Mouse (Mus musculus) thymus, adult 18-20 months (tissue): ENCODE data around the gene Gfi1b.
A peak's percentile ranks its signal among the peaks of the same experiment; 100 is the strongest.

ENCODE experiments used
- DNase-seq, 2 experiments: peaks; one replicate each; pipeline ENCODE4 v3.0.0; 2022; ENCODE audit warnings: mixed read lengths in 2 of 2

The Gfi1b gene

DNA sequence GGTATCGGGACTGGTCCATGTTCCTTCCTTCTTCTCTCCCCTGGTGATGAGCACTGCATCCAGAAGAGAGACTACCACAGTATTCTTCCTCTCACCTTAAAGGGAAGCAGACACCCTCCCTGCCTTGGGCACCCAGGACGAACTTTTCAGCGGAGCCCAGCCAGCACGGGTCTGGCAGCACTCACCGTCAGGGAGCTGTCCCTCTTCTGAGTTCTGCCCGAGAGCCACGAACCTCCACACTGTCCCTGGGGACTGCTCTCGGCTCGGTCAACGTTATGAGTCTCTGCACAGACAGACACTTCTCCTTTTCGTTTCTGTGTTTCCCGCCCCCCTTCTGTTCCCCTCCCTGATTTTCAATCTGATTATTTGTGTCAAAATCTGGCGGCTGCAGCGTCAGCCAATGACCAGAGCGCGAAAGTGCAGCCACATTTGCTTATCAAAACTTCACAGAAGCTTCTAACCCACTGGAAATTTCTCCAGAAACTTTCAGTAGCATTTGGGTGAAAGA, at the start of gene Gfi1b:
TSS of gene Gfi1b (minus strand) at position 319 of the 508 bp plus-strand sequence.
- DNase-seq = no peak

DNA sequence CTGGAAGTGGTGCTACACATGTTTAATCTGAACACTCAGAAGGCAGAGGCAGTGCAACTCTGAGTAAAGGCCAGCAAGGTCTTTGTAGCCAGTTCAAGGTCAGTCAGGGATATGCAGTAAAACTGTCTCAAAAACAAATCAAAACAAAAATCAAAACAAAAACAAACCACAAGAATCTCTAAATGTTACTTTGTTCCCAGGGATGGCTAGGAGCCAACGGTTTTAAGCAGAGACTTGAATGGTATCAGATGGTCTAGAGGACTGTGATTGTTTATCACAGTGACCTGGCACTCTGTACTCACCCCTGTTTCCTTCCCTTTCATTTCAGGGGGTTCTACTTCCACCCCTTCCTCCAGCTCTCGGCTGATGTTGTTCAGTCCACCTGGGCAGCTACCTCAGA, 49.7 kb upstream of the Gfi1b start:
- no peak for DNase-seq

DNA sequence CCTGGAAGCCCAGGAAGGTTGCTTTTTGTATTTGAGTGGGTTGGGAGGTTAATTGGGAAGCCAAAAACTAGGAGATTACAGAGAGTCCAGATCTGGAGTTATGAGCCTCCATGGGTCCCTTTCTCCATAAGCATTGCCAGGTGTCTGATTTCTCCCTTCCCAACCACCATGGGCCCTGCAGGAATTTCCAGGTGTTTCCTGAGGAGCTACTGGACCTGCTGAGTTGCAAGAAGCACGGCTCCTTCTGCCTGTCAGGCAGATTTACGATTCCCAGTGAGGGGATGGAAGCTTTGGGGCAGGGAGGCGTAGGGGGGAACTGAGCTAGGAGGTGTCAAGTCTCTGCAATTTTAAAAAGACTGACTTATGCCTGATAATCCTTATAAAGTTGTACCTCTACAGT, 44.0 kb upstream of the Gfi1b start:
- DNase-seq = no peak

DNA sequence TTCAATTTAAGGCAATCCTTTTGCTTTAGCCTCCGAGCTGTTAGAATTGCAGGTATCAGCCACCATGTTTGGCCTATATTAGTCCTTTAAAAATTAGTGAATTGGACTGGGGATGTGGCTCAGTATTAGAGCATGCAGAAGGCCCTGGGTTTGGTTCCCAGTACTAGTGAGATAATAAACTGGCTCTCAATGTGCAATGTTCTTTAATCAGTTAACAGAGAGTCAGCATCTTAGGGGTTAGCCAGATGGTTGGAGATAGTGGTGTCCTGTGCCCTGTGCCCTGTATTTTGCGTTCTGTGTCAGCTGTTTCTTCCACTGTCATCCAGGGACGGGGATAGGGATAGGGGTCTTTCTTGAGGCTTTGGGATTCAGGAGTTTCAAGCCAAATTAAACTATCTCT, 41.1 kb upstream of the Gfi1b start:
- no peak for DNase-seq

DNA sequence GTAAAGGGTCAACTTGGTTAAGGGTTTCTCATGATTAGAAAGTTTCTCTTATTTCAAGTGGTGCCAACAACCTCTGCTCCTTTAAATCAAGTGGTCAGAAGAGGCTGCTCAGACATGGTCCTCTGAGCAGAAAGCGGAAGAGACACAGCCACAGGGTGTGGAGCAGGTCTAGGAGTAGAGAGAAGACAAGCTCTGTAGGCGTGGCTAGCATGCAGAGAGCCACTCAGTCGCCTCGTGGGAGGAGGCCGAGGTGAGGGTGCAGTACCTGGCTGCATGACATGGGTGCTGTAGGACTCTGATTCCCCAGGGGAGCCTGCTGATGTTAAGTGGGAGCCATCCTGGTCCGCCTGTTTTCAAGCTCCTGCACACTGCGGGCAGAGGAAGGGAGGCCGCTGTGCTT, 34.4 kb upstream of the Gfi1b start:
- DNase-seq = no peak

DNA sequence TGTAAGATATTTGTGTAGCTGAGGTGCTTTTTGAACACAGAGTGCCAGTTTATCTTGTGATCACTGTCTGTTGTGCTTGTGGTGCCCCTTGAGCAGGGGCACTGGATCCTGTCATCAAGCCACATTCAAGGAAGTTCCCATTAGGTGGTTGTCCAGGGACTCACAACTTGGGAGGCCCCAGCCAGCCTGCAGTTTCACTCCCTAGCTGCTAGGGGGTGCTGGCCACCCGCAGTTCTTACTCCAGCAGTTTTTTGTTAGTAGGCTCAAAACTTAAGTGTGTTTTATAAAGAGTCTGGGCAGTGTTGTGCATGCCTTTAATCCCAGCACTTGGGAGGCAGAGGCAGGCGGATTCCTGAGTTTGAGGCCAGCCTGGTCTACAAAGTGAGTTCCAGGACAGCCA, 32.5 kb upstream of the Gfi1b start:
- DNase-seq = no peak

DNA sequence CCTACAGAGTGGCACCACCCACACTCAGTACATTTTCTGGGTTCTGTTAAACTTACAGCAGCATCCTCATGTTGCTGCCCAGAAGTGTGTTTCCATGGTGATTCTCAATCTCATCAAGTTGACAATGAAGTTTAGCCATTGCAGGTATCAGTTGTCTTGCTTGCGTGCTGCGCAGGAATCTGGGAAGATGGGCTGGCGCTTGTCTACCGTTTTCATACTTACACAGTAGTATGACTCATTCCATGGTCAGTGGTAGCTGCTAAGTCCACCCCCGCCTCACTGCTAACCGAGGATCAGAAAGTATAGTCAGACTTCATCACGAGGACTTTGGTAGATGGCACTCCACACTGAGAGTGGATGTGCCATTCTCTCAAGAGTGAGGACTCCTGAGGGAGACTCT, 31.6 kb upstream of the Gfi1b start:
- DNase-seq = no peak

DNA sequence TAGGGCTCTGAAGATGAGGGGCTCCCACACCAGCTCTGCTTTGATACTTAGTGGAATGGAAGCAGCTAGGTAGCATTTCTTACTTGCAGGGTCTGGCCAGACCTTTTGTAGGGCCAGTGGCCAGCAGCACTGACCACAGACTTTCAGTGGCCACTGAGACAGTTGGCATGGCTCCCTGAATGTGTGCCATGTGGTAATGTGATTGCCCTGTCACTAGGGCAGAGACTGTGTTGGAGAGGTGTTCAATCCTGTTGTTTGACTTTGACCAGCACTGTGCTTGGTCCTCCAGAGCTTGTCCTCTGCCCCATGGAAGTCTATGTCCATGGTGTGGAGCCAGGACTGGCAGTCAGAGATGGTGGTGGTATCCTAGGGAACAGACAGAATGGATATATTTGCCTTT, 28.7 kb upstream of the Gfi1b start:
- no peak for DNase-seq

DNA sequence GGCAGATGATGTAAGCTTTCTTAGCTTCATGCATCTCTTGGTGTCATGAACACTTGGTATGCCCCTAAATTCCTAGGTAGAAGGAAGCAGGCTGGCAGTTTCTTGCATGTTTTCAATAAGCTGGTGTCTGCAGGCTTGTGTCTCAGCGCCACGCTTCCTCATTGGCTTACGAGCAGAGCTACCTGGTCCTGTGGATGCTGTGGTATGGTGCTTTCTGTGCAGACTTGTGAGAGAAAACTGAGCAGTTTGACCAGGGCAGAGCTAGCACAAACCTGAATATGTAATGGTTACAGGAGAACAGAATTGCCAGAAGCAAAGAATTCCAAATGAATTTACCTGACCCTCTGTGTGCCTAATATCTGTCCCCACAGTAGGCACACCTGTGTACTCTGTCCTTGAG, 21.3 kb upstream of the Gfi1b start:
- DNase-seq = no peak

DNA sequence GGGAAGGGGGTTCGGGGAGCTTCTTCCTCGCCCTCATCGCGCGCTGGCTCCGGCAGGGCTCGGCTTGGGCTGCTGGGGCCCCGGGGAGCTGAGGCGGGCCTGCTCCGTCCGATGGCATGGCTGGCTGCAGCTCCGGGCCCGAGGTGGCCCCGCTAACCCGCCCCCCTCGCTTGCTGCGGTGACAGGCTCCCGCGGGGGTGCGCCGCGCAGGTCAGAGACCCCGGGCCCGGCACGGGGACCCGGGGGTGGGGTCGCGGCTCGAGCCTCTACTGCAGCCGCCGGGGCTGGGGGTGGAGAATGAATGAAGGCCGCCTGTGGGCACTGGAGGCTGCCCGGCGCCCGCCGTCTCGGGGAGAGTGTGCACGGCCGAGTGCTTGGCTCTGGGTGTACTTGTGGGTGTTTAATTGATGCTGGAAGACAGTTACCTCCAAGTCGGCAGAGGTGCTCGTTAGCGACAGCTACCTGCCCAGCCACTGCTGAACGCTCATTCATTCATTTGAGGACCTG, 19.7 kb upstream of the Gfi1b start:
- no peak for DNase-seq

DNA sequence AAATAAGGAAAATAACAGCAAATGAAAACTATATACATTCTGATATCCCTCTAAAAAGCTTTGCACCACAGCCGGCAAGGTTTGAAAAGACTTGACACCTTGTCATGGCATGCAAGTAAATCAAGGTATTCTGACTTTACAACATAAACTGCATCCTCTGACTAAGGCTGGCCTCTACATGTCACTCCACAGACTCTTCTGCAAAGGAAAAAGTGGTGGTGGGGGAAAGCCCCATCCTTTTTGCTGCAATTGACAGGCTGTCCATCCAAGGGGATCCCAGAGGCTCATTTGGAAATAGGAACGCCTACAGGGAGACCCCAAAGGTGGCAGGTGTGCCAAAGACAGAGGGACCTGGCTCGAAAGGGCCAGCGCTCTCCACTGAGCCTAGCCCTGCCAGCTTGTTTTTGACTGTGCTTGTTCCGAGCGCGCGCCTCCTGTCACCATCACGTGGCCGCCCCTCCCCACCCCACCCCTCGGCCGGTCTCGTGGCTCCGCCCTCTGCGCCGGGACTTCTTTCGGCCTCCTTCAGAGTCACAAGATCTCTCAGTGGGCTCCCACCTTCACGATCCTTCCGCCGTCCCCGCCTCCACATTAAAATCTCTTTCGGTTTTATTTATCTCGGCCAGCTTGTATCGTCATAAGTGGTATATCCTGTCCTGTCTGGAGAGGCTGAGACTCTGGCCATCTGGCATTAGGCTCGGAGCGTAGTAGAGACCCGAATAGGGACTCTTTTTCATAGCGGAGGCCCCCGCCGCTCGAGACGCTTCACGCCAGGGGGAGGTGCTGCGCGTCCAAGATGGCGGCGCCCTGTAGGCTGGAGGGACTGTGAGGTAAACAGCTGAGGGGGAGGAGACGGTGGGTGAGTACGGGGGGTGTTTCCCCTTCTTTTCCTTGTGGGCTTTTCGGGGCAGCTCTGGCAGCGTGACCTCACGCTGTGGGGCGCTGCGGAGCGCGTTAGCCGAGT, 19.0 kb upstream of the Gfi1b start, which contains the start of gene Tsc1:
TSS of gene Tsc1 (plus strand) at position 768 of the 964 bp plus-strand sequence.
- peak; percentile 86 to 92 for DNase-seq

DNA sequence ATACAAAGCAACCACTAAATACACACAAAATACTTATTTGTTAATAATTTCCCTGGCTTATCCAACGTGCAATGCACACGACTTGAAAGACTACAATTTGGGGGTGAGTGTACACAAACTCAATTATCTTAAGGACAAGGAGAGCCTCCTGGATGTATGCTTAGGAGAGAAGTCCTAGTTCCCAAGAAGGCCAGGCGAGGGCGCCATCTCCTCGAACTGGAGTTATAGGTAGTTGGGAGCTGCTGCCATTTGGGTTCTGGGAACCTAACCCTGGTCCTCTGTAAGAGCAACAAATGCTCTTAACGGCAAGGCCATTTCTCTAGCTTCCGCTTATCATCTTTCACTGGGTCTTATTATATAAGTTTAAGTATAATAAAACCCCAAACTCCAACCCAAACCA, 18.0 kb upstream of the Gfi1b start:
- peak in 1 of 2 experiments; percentile 24 for DNase-seq

DNA sequence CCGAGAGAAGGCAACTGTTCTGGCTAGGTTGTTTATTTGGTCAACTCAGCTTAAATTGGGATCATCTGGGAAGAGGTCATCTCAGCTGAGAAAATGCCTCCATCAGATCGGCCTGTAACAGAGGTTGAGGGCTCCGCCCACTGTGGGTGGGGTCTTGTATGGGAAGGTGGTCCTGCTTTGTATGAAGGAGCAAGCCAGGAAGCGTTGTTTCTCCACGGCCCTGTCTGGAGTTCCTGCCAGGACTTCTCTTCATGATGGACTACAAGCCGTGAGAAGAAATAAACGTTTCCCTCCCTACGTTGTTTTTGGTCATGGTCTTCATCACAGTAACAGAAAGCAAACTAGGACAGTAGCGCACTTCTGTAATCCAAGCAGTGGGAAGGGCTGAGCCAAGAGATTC, 17.1 kb upstream of the Gfi1b start:
- peak; percentile 20 to 30 for DNase-seq

DNA sequence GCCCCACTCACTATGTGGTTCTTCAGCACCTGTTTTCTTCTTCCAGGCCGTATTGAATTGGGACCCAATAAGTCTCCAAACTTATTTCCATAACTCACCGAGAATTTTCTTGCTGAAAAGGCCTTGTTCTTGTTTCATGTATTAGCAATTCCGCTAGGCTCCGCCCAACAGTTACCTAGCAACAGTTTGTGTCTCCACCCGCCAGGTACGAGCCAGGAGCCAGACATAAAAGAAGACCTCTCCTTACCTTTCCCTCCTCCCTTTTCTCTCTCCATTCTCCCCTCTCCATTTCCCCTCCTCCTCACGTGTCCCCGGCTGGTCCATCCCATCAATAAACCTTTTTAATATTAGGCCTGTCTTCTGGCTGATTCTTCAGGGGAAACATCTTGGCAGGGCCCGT, 16.6 kb upstream of the Gfi1b start:
- no peak for DNase-seq

DNA sequence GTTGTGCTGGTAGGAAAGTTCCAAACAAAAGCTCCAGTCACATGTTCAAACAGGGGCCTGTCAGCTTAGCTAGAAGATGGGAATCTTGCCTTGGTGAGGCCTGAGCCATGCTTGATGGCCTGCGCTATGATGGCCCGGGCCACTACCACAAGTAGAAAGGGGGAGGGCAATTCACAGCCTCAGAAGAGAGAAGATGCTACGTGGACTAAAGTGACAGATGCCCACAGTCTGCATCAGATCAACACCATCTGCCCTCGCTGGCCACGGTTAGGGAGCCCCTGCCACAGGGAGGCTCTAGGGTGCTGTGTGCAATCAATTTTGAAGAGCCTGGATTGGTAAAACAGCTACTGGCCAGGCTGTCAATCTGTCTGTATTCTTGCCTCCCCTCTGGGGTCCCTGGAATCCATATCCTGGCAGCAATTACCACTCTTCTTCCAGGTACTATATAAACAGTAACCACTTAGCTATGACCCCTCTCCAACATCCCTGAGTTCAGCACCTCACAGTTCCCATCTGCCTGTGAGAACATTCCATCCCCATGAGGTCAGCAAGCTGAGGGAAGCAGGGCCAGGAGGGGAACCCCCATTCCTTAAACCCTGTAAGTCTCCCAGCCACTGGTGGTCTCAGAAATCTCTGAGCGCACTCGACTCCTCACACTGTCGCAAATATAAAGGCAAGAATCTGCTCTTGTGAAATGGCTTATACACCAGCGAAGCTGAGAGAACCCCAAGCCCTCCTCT, 15.5 kb upstream of the Gfi1b start:
- DNase-seq = no peak

DNA sequence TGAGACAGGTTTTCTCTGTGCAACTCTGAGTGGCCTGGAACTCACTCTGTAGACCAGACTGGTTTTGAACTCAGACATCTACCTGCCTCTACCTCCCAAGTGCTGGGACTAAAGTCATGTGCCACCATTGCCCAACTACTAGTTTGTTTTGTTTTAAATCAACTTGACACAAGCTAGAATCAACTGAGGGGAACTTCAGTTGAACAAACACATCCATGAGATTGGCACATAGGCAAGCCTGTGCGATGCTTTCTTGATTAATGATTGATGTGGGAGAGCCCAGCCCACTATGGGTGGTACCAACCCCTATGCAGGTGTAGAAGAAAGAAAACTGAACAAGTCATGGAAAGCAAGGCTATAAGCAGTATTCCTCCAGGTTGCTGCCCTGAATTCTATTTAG, 13.4 kb upstream of the Gfi1b start:
- no peak for DNase-seq

DNA sequence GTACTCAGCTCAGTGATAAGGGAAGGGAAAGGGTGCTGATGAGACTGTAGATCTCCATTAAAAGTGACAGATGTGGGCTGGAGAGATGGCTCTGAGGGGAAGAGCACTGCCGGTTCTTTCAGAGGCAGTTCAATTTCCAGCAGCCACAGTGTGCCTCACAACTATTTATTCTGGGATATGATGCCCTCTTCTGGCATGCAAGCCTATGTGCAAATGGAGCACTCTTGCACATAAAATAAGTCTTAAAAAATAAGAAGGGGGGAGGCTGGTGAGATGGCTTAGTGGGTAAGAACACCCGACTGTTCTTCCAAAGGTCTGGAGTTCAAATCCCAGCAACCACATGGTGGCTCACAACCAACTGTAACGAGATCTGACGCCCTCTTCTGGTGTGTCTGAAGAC, 11.4 kb upstream of the Gfi1b start:
- no peak for DNase-seq

DNA sequence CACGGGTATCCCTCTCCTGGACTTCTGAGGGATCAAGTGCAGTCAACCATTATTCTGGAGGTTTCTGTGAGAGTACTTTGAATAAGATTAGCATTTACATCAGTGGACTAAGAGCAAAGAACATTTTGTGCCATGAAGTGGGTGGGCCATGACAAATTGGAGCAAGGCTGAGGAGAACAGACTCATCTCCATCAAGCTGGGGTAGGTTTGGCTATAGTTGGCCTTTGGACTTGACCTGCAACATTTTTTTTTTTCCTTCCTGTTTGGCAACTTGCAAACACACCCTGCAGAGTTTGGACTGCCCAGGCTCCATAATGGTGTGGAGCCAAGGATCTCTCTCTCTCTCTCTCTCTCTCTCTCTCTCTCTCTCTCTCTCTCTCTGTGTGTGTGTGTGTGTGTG, 10.8 kb upstream of the Gfi1b start:
- no peak for DNase-seq

DNA sequence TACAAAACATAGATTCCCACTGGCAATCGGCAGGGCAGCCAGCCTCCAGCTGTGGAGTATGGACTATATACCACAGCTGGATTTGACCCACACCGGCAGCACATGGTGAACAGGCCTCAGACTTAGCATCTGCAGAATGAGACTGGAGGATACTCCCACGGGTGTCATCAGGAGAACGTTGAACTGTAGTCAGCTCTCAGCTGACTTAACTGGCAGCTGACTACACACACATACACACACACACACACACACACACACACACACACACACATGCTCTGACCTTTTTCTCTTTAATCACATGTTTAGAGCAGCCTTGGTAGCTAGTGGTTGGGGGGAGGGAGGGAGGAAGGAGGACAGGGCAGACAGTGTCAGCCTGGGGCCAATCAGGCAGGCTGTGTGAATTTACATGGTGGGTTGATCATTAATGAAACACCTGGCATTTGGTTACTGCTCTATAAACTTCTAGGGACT, 8.2 kb upstream of the Gfi1b start:
- DNase-seq = no peak

DNA sequence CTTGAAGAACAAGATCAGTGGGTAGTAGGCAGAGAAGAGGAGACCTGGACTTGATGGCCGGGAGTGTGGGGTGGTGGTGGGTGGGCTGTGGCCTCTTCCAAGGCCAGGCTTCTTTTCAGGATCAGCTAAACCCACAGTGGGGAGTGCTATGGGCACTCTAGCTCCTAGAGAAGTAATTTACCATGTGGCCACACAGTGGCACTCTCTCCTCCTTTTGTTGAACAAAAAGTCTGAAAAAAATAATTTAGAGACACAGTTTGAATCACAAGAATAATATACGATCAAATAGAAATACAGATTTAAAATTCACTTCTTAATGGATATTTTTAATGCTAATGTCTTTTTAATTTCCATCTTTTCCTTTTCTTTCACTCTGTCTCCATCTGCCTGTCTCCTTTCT, 6.3 kb upstream of the Gfi1b start:
- DNase-seq = no peak

DNA sequence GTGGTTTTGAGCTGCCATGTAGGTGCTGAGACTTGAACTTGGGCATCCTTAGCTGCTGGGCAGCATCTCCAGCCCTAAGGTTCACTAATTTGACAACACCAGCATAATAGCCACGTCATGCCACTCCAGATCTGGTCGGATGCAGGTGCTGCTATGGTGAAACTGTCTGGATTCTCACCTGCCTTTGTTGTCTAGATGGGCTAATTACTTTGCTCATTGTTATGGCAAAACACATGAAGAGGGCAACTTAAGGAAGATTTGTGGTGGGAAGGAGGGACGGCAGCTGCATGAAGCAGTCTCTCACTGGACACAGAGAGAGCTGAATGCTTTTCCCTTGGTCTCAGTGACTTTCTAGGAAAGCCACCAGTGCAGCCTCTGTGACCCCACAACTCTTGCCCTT, 4.3 kb upstream of the Gfi1b start:
- DNase-seq = no peak

DNA sequence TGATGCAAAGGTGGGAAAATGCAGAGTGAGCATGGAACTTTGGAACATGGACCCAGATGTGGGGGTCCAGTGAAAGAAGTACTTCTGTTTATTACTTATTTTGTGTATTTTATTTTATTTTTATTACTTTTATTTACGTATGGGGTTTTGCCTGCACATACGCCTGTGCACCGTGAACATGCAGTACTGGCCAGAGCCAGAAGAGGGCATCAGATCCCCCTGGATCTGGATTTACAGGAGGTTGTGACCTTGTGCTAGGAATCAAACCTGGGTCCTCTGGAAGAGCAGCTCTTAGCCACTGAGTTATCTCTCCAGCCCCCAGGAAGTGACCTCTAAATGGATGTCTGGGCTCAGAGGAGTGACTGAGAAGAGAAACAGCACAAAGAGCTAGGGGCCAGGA, 3.1 kb upstream of the Gfi1b start:
- DNase-seq = no peak

DNA sequence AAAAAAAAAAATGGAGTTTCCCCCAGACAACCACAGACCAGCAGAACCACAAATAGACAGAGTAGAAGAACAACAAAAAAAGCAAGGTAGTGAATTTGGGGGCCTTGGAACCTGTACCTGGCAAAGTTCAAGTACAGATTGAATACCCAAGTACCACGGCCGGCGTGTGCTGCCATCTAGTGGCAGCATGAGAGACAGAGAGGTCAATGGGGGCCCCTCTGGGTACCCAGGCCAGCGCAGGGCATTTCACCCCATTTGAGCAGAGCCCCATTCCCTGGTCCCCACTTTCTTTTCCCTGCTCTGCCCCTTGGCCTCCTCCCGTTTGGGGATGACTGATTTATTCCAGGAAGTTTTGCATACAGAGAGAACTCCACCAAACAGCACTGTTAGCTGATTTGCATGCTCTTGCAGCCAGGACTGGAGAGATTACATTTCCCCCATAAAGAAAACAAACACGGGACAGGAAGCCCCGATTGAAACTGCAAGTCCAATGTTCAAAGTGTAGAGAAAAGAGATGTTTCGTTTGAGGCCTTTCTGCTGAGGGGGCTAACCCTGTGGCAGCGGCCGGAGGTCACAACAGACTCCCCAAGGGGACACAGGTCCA, 841 bp upstream of the Gfi1b start:
- DNase-seq = no peak
